Mouse (Mus musculus): ENCODE results near the gene Mrto4.

DNA sequence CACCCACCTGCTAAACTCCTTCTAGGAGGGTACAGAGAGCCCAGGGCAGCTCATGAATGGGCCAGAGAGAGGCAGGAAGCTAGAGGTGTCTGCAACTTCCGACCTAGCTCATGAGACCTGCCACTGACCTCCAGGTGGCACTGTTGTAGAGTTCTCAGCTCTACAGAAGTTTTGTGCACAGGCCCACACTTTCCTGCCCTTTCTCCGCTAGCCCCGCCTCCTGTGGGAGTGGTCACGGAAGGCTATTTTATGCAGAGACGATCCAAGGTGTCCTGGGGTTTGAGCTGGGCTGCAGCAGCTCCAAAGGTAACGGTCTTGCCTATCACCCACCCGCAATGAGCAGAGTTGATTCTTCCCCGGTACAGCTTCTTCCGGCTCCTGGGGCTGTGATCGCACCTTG lies 21.8 kb downstream of the Mrto4 start:
- TF ChIP-seq CTCF (IDR thresholded peaks at IDR 0.05): peak; percentile 82
- no peak for TF ChIP-seq EP300 (IDR thresholded peaks at IDR 0.05)
